Mouse (Mus musculus): ENCODE measurements around the gene B4galnt2.

DNA sequence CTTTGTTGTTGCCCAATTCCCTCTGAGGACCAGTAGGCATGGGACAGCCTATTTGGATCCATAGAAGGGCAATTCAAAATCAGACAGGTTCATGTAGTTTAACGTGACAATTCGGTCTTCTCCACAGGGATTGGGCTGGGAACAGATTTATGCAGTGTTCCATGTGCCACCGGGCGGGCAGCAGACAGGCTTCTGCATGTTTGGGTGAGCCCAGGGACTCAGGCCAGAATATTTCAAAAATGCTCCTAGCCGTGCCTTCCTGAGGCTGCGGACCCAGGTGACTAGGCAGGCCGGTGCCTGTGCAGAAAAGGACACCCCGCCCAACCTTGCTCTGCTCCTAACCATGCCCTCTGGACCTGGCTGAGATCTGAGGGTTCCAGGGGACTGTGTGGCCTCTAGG, 95.6 kb downstream of the B4galnt2 start:
- TF ChIP-seq CTCF (IDR thresholded peaks at IDR 0.05; ENCODE audit: control insufficient read depth, insufficient read depth, insufficient read length) (no peak), FOSL1 (IDR thresholded peaks at IDR 0.05; ENCODE audit: insufficient read depth, low read length, poor library complexity, severe bottlenecking) (no peak), USF1 (IDR thresholded peaks at IDR 0.05; ENCODE audit: low read depth) (no peak), MAX (IDR thresholded peaks at IDR 0.05) (no peak)
